Mouse (Mus musculus) spleen, adult 2 months (tissue): ENCODE results near the gene Tekt2. TPM values are rescaled to one million over a fixed set of nuclear protein-coding genes. Genes with fewer than 3 reads are reported as not detected.

Experiments used
- DNase-seq, 2 experiments: peaks; one replicate each; pipeline versions ENCODE4 v3.0.0 to v3.0.0-alpha.2; 2012 to 2021; ENCODE audit warnings: low spot score in 2 of 2, low read depth in 1 of 2
- H3K27ac ChIP-seq: fragments of 200-500 bp; 2 replicates; pipeline ENCODE4 v1.5.1; 2012; ENCODE audit warnings: low read length, inconsistent platforms; ENCODE audit not compliant: insufficient read depth
- H3K27me3 ChIP-seq: fragments of 200-500 bp; 2 replicates; pipeline ENCODE4 v1.6.1; 2012; ENCODE audit warnings: mild to moderate bottlenecking, moderate library complexity, low read length, inconsistent platforms; ENCODE audit not compliant: control insufficient read depth, insufficient read depth
- H3K36me3 ChIP-seq: fragments of 200-500 bp; 2 replicates; pipeline ENCODE4 v1.6.1; 2012; ENCODE audit warnings: mild to moderate bottlenecking, low read length, inconsistent platforms; ENCODE audit not compliant: control insufficient read depth, insufficient read depth
- H3K4me1 ChIP-seq: fragments of 200-500 bp; 2 replicates; pipeline ENCODE4 v1.6.1; 2011; ENCODE audit warnings: inconsistent platforms; ENCODE audit not compliant: control insufficient read depth, insufficient read depth, insufficient read length
- H3K4me3 ChIP-seq: fragments of 200-500 bp; 2 replicates; pipeline ENCODE4 v1.5.1; 2011; ENCODE audit warnings: mild to moderate bottlenecking, inconsistent platforms; ENCODE audit not compliant: insufficient read depth, insufficient read length; ENCODE audit errors: extremely low read depth
- CTCF ChIP-seq: fragments of 200-500 bp; IDR thresholded peaks from 2 replicates; pipeline ENCODE4 v1.5.1; 2011; ENCODE audit warnings: mild to moderate bottlenecking, inconsistent platforms; ENCODE audit not compliant: insufficient read depth, insufficient read length, insufficient replicate concordance; ENCODE audit errors: extremely low read depth
- POLR2A ChIP-seq: fragments of 200-500 bp; IDR thresholded peaks from 2 replicates; pipeline ENCODE4 v1.6.1; 2011; ENCODE audit warnings: low read depth, low read length, inconsistent platforms
- WGBS: fragments of 180-500 bp; shearing (Covaris S2); methylation state at CpG from one replicate; pipeline ENCODE4 v1.1.7; 2018; 5-methylcytosine and 5-hydroxymethylcytosine counted together
- polyA plus RNA-seq: library from polyadenylated mRNA; depleted of rRNA; stranded (reverse); fragments of >200 nt; gene quantifications from 2 replicates; pipeline ENCODE4 v1.2.3, GENCODE M21; 2012; rRNA removed

The Tekt2 gene
- 1.7 and 2.0 TPM in 2 replicates for polyA plus RNA-seq

GRCm38 (mm10) chr4:126325281-126325861, at the start of gene Tekt2:
TSS of gene Tekt2 (minus strand) at chr4:126325688.
- no peak for DNase-seq
- Histone ChIP-seq H3K27ac (no peak within 1 kb of the TSS), H3K4me3 (no peak within 1 kb of the TSS), H3K27me3 (no peaks in the 10 kb centered on the region), H3K4me1 (peaks cover 4% of the 10 kb centered on the region; the same call in 1 of the 2 replicates), H3K36me3 (no peaks in the 10 kb centered on the region)
- TF ChIP-seq CTCF (no peak), POLR2A (no peak)
- 44% methylated on average over 23 of the region's 23 CpGs for WGBS

- Histone ChIP-seq H3K27me3 (no peaks in the 10 kb centered on the region), H3K27ac (no peak overlapping the region), H3K4me3 (no peak overlapping the region), H3K4me1 (no peaks in the 10 kb centered on the region), H3K36me3 (peaks cover 1% of the 10 kb centered on the region; the same call in 1 of the 2 replicates)
- no peak for TF ChIP-seq CTCF
- 86% methylated on average over 9 of the region's 9 CpGs for WGBS
- no peak for DNase-seq
Observed at GRCm38 (mm10) chr4:126371497-126371896, 46.0 kb upstream of the Tekt2 start.

DNA sequence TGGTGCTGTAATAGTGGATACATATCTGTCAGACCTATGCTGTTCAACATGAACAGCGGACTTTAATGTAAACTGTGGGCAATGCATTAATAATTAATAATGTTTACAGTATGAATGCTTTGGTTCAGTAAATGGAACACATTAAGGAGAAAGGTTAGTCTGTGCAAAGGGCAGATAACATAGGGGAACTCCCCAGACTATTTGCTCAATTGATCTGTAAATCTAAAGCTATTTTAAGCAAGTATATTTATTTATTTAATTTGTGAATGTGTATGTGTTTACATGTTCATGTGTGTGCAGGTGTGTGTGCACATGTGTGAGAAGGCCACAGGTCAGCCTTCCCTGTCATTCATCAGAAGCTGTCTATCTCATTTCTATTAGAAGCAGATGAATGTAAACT, 34.6 kb upstream of the Tekt2 start:
- H3K4me1 ChIP-seq, result no peaks in the 10 kb centered on the region
- 95% methylated on average over 1 of the region's 1 CpGs for WGBS
- H3K27ac ChIP-seq, result no peak overlapping the region
- H3K36me3 ChIP-seq, result peaks cover 6% of the 10 kb centered on the region; the same call in 1 of the 2 replicates
- DNase-seq, result no peak
- no peaks in the 10 kb centered on the region for H3K27me3 ChIP-seq
- TF ChIP-seq POLR2A (no peak), CTCF (no peak)
- H3K4me3 ChIP-seq, result no peak overlapping the region

- H3K27me3 ChIP-seq, result no peaks in the 10 kb centered on the region
- DNase-seq, result no peak
- 83% methylated on average over 4 of the region's 4 CpGs for WGBS
- H3K4me1 ChIP-seq, result no peaks in the 10 kb centered on the region
- no peak overlapping the region for H3K27ac ChIP-seq
- peaks cover 14% of the 10 kb centered on the region for H3K36me3 ChIP-seq
- TF ChIP-seq POLR2A (no peak), CTCF (no peak)
- H3K4me3 ChIP-seq, result no peak overlapping the region
Observed at GRCm38 (mm10) chr4:126343451-126343850, 18.0 kb upstream of the Tekt2 start.

GRCm38 (mm10) chr4:126339461-126339860, 14.0 kb upstream of the Tekt2 start:
- 57% methylated on average over 4 of the region's 4 CpGs for WGBS
- H3K27ac ChIP-seq, result no peak overlapping the region
- H3K4me3 ChIP-seq, result no peak overlapping the region
- no peaks in the 10 kb centered on the region for H3K4me1 ChIP-seq
- no peaks in the 10 kb centered on the region for H3K27me3 ChIP-seq
- no peak for TF ChIP-seq CTCF
- TF ChIP-seq POLR2A, result no peak
- peaks cover 2% of the 10 kb centered on the region; the same call in 1 of the 2 replicates for H3K36me3 ChIP-seq
- no peak for DNase-seq

GRCm38 (mm10) chr4:126332358-126332757, 6.9 kb upstream of the Tekt2 start:
- Histone ChIP-seq H3K4me1 (no peaks in the 10 kb centered on the region), H3K4me3 (no peak overlapping the region), H3K27ac (no peak overlapping the region), H3K36me3 (no peaks in the 10 kb centered on the region; the same call in 1 of the 2 replicates), H3K27me3 (no peaks in the 10 kb centered on the region)
- TF ChIP-seq CTCF, result no peak
- no peak for TF ChIP-seq POLR2A
- WGBS, result 66% methylated on average over 3 of the region's 3 CpGs
- no peak for DNase-seq

GRCm38 (mm10) chr4:126331751-126332150, 6.3 kb upstream of the Tekt2 start:
- Histone ChIP-seq H3K27ac (no peak overlapping the region), H3K4me1 (no peaks in the 10 kb centered on the region), H3K27me3 (no peaks in the 10 kb centered on the region), H3K36me3 (no peaks in the 10 kb centered on the region; the same call in 1 of the 2 replicates), H3K4me3 (no peak overlapping the region)
- WGBS, result 78% methylated on average over 1 of the region's 1 CpGs
- no peak for DNase-seq
- no peak for TF ChIP-seq CTCF
- TF ChIP-seq POLR2A, result no peak
